Mouse (Mus musculus) limb, embryonic 14.5 days (tissue): ENCODE data around the gene Hic1. TPM values are rescaled to one million over a fixed set of nuclear protein-coding genes. Genes with fewer than 3 reads are reported as not detected.

Experiments used
- ATAC-seq: fragments of 200-750 bp; cut with Nextera tagmentation; 2 replicates; pipeline ENCODE4 v1.8.0; 2017; ENCODE audit warnings: low read depth, moderate number of reproducible peaks, moderate TSS enrichment; ENCODE audit not compliant: low FRiP score
- DNase-seq: peaks from one replicate; pipeline ENCODE4 v3.0.0-alpha.2; 2015; ENCODE audit warnings: low spot score
- H3K27ac ChIP-seq: fragments of 300-500 bp; sonication (generic); replicated peaks from 2 replicates; pipeline ENCODE4 v1.5.1; 2014; ENCODE audit warnings: low read depth, mild to moderate bottlenecking, low read length, moderate library complexity, mixed read lengths
- H3K27me3 ChIP-seq: fragments of 300-500 bp; sonication (generic); 2 replicates; pipeline ENCODE4 v1.6.1; 2014; ENCODE audit warnings: low read length, mixed read lengths; ENCODE audit not compliant: control insufficient read depth, insufficient read depth
- H3K36me3 ChIP-seq: fragments of 300-500 bp; sonication (generic); 2 replicates; pipeline ENCODE4 v1.6.1; 2014; ENCODE audit warnings: mild to moderate bottlenecking, low read length, moderate library complexity, mixed read lengths; ENCODE audit not compliant: control insufficient read depth, insufficient read depth
- H3K4me1 ChIP-seq: fragments of 300-500 bp; sonication (generic); 2 replicates; pipeline ENCODE4 v1.6.1; 2014; ENCODE audit warnings: antibody characterized with exemption, low read length, mixed read lengths; ENCODE audit not compliant: control insufficient read depth, insufficient read depth
- H3K4me2 ChIP-seq: fragments of 300-500 bp; sonication (generic); replicated peaks from 2 replicates; pipeline ENCODE4 v1.6.1; 2014; ENCODE audit warnings: low read depth, mild to moderate bottlenecking, low read length, moderate library complexity; ENCODE audit not compliant: severe bottlenecking
- H3K4me3 ChIP-seq: fragments of 300-500 bp; sonication (generic); replicated peaks from 2 replicates; pipeline ENCODE4 v1.5.1; 2014; ENCODE audit warnings: low read length
- H3K9ac ChIP-seq: fragments of 300-500 bp; sonication (generic); 2 replicates; pipeline ENCODE4 v1.6.1; 2014; ENCODE audit warnings: mild to moderate bottlenecking, low read depth, low read length, moderate library complexity; ENCODE audit not compliant: severe bottlenecking
- H3K9me3 ChIP-seq: fragments of 300-500 bp; sonication (generic); 2 replicates; pipeline ENCODE4 v1.6.1; 2016; ENCODE audit warnings: low read length; ENCODE audit not compliant: control insufficient read depth
- POLR2A ChIP-seq: fragments of 200-500 bp; IDR thresholded peaks from 2 replicates; pipeline ENCODE4 v1.8.0; 2012; ENCODE audit warnings: inconsistent platforms, mild to moderate bottlenecking, moderate library complexity, borderline replicate concordance; ENCODE audit not compliant: insufficient read depth, insufficient read length; ENCODE audit errors: extremely low read depth
- WGBS: fragments of 180-500 bp; shearing (Covaris S2); extraction: QIAGEN DNeasy Blood & Tissue Kit; methylation state at CpG from one replicate; pipeline ENCODE4 v1.1.7; 2014; 5-methylcytosine and 5-hydroxymethylcytosine counted together
- polyA plus RNA-seq, 2 experiments: library from polyadenylated mRNA; depleted of rRNA in 1 of 2; stranded (reverse) in 1 of 2; unstranded in 1 of 2; fragments of >200 nt; fragmentation: Nextera tagmentation in 1 of 2; extraction: Ambion mirVana in 1 of 2; gene quantifications; 2 replicates each; pipeline versions ENCODE4 v1.2.1 to v1.2.3; 2012 to 2014

The Hic1 gene
- polyA plus RNA-seq, 2 experiments = 21.4 to 90.8 TPM

DNA sequence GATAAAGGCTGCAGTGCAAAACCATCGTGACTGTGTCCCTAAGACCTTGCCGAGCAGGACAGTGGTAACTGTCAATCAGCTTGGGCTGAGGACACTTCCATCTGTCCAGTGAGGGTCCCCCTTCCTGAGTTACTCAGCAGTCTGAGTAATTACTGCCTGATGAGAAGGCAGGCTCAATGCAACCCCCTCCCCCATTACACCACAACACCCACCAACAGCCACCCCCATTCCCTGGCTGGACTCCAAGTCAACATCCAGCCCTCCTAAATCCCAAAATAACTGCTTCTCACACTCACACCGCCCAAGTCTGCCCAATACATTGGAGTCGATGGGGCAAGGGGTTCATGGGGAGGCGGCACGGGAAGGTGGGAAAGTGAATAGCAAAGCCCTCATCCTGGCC, 22.5 kb upstream of the Hic1 start:
- Histone ChIP-seq H3K4me3 (no peak overlapping the region), H3K4me1 (peaks cover 21% of the 10 kb centered on the region), H3K27ac (no peak overlapping the region), H3K9me3 (no peaks in the 10 kb centered on the region), H3K36me3 (no peaks in the 10 kb centered on the region), H3K9ac (no peak overlapping the region), H3K27me3 (peaks cover 48% of the 10 kb centered on the region), H3K4me2 (no peak overlapping the region)
- DNase-seq (no peak), ATAC-seq (no peak)
- no peak for TF ChIP-seq POLR2A
- 43% methylated on average over 6 of the region's 6 CpGs for WGBS

DNA sequence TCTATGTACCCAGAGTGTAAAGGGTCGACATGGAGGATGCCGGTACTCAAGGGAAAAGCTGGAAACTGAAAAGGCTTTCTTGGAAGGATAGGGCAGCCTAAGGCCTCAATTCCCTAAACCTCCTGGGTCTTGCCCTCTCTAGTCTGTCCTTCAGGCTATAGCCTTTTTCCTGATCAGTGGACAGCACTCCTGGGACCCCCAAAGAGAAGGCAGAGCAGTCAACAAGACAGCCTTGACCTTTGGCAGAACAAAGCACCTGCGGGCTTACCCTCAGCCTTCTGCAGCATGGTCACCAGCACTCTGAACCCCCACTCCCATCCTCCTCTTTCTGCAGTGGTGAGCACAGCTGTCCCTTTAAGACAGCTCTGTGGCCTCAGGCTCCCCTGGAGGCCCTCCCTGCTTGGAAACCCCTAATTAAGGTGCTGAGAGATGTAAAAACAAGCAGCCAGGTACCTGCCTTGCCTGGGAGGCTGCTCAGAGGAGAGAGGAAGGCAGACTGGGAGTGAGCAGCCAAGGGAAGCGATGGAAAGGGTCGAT, 21.7 kb upstream of the Hic1 start, which contains the start of gene Dph1:
Gene Dph1 (minus strand): TSS at position 337 of the 537 bp plus-strand sequence.
- DNase-seq (no peak), ATAC-seq (no peak)
- Histone ChIP-seq H3K4me3 (peak within 1 kb of the TSS; percentile 91), H3K27ac (no peak within 1 kb of the TSS), H3K9ac (peak within 1 kb of the TSS; percentile 70), H3K36me3 (no peaks in the 10 kb centered on the region), H3K27me3 (peaks cover 40% of the 10 kb centered on the region), H3K4me1 (peaks cover 21% of the 10 kb centered on the region), H3K4me2 (peak within 1 kb of the TSS; percentile 84), H3K9me3 (no peaks in the 10 kb centered on the region)
- WGBS = 50% methylated on average over 5 of the region's 5 CpGs
- no peak for TF ChIP-seq POLR2A

GRCm38 (mm10) chr11:75190371-75190724, 21.0 kb upstream of the Hic1 start:
- TF ChIP-seq POLR2A = peak; percentile 68; the same call in 1 of the 2 replicates
- ATAC-seq (peak; percentile 80), DNase-seq (peak; percentile 89)
- peak overlapping the region; percentile 84 for H3K4me2 ChIP-seq
- under 1% methylated on average over 24 of the region's 24 CpGs for WGBS
- H3K27me3 ChIP-seq = peaks cover 33% of the 10 kb centered on the region
- 0 out of 2 replicates have a peak, but pooled peaks cover 4% of the 10 kb centered on the region for H3K36me3 ChIP-seq
- peak overlapping the region; percentile 70 for H3K9ac ChIP-seq
- no peak overlapping the region for H3K27ac ChIP-seq
- peak overlapping the region; percentile 91 for H3K4me3 ChIP-seq
- no peaks in the 10 kb centered on the region for H3K9me3 ChIP-seq
- peaks cover 21% of the 10 kb centered on the region for H3K4me1 ChIP-seq

DNA sequence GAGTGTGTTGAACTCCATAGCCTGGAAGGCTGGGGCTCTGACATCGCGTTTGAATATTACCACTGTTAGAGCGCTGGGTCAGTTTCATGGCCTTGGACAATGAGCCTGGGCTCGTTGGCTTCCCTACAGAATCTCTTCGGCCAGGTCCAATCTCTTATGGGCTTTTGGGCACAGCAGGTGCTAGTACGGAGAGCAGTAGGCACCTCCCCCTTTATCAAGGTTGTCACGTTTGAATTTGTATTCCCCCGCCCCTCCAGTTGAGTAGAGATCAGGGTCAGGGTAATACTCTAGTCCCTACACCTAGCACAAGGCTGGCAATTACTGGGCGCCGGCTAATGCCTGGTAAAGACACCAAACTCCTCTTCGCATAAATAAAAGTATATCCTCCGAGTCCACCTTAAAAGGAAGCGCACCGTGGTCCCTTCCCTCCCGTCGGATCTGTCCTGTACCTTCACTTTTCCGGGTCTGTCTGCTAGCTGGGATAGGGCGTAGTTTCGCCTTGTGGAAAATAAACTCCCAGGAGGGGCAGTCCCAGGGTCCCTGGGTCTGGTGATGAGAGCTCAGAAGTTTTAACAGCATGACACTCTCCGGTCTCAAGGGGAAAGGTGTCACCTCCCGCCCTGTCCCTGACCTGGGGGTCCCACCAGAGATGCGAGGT, 20.5 kb upstream of the Hic1 start:
- H3K36me3 ChIP-seq = 0 out of 2 replicates have a peak, but pooled peaks cover 4% of the 10 kb centered on the region
- ATAC-seq = 0 out of 2 replicates have a peak, but pooled peaks have one; percentile 1
- no peak overlapping the region for H3K27ac ChIP-seq
- no peak for DNase-seq
- H3K4me2 ChIP-seq = peak overlapping the region; percentile 84
- H3K4me1 ChIP-seq = peaks cover 16% of the 10 kb centered on the region
- H3K4me3 ChIP-seq = peak overlapping the region; percentile 91
- H3K27me3 ChIP-seq = peaks cover 28% of the 10 kb centered on the region
- TF ChIP-seq POLR2A = no peak
- no peaks in the 10 kb centered on the region for H3K9me3 ChIP-seq
- H3K9ac ChIP-seq = peak overlapping the region; percentile 70
- 0% methylated on average over 22 of the region's 22 CpGs for WGBS

GRCm38 (mm10) chr11:75184986-75185385, 15.7 kb upstream of the Hic1 start:
- no peak overlapping the region for H3K4me3 ChIP-seq
- H3K4me2 ChIP-seq = no peak overlapping the region
- peaks cover 46% of the 10 kb centered on the region for H3K36me3 ChIP-seq
- no peak overlapping the region for H3K9ac ChIP-seq
- no peak for DNase-seq
- no peaks in the 10 kb centered on the region for H3K9me3 ChIP-seq
- 88% methylated on average over 1 of the region's 2 CpGs for WGBS
- no peak for TF ChIP-seq POLR2A
- ATAC-seq = no peak
- no peaks in the 10 kb centered on the region for H3K27me3 ChIP-seq
- H3K27ac ChIP-seq = no peak overlapping the region
- peaks cover 6% of the 10 kb centered on the region; the same call in 1 of the 2 replicates for H3K4me1 ChIP-seq
